Comparison of ENCODE assay signal across 16 mouse cellular contexts in the genomic region with DNA sequence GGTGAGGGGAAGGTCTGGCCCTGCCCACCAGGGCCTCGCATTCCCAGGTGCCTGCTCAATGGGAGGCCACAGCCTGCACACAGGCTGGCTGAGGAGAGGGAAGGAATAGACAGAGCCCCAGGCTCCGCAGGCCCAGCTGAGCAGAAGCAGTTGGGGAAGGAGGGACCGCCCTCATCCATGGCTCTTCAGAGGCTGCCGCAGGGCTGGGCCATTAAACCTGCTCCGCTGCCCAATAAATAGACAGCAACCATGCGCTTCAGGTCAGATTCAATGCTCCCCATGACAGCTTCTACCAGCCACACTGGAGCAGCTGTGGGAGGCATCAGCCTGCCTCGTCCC. TPM values are rescaled to one million over a fixed set of nuclear protein-coding genes. Genes with fewer than 3 reads are reported as not detected.
A peak's percentile ranks its signal among the peaks of the same experiment; 100 is the strongest.
DNase-seq lines count a peak whose midpoint lies in the region; ATAC-seq lines count a peak whose summit lies in the region.
"Had no signal": no experiment of that assay in that cellular context is flagged by ENCODE, and none has a peak within 500 bp of the region (broad histone marks: within the 10 kb centered on the region; RNA-seq: fewer than 3 reads in every experiment).

No protein-coding gene starts in this region.

- DNase-seq in neural tube, embryonic 11.5 days (ENCODE audit: low spot score) = peak; percentile 61
- no peak for DNase-seq in neural tube, embryonic 10.5 days (ENCODE audit: extremely low spot score, low spot score)
- DNase-seq in limb, embryonic 11.5 days (ENCODE audit: low spot score) = peak; percentile 61
- DNase-seq in frontal cortex, postnatal 25 days (ENCODE audit: low spot score in 2 of 2) = no peak
- DNase-seq in heart, adult 9 months (ENCODE audit: low spot score in 2 of 2) = no peak
- DNase-seq in urinary bladder, adult 2 months (ENCODE audit: low spot score) = no peak
- DNase-seq: cerebellum, adult 9-10 months; gastrocnemius, postnatal 10 days; heart, postnatal 10 days; lung, postnatal 4 days; thymus, postnatal 25 days had no signal

- WGBS in heart, embryonic 14.5 days = 51% methylated on average over 7 of the region's 7 CpGs
- 30% methylated on average over 7 of the region's 7 CpGs for WGBS in heart, embryonic 11.5 days (ENCODE audit: insufficient replicate concordance)
- 7% methylated on average over 7 of the region's 7 CpGs for WGBS in neural tube, embryonic 11.5 days
- 12% methylated on average over 6 of the region's 7 CpGs for WGBS in limb, embryonic 11.5 days

- no peaks in the 10 kb centered on the region for H3K36me3 ChIP-seq in heart, embryonic 14.5 days (ENCODE audit: control insufficient read depth, insufficient read depth, low read length)
- H3K36me3 ChIP-seq in heart, embryonic 11.5 days (ENCODE audit: control insufficient read depth, insufficient read depth, low read length) = no peaks in the 10 kb centered on the region
- no peaks in the 10 kb centered on the region for H3K36me3 ChIP-seq in neural tube, embryonic 11.5 days (ENCODE audit: control insufficient read depth, insufficient read depth, low read length)
- no peaks in the 10 kb centered on the region for H3K36me3 ChIP-seq in limb, embryonic 11.5 days (ENCODE audit: control insufficient read depth, insufficient read depth, low read length)

- no peak overlapping the region for H3K4me2 ChIP-seq in heart, embryonic 14.5 days (ENCODE audit: low read length)
- no peak overlapping the region for H3K4me2 ChIP-seq in heart, embryonic 11.5 days
- H3K4me2 ChIP-seq in neural tube, embryonic 11.5 days (ENCODE audit: low read depth) = no peak overlapping the region
- no peak overlapping the region for H3K4me2 ChIP-seq in limb, embryonic 11.5 days (ENCODE audit: low read depth, severe bottlenecking)

- peak overlapping the region; percentile 8; the same call in 1 of the 2 replicates for H3K9ac ChIP-seq in heart, embryonic 14.5 days (ENCODE audit: low read length)
- no peak overlapping the region; the same call in 1 of the 2 replicates for H3K9ac ChIP-seq in heart, embryonic 11.5 days (ENCODE audit: low read depth, low read length)
- no peak overlapping the region for H3K9ac ChIP-seq in neural tube, embryonic 11.5 days (ENCODE audit: low read length)
- H3K9ac ChIP-seq in limb, embryonic 11.5 days (ENCODE audit: low read length) = no peak overlapping the region

- no peaks in the 10 kb centered on the region for H3K9me3 ChIP-seq in heart, embryonic 14.5 days (ENCODE audit: control insufficient read depth, low read length)
- H3K9me3 ChIP-seq in heart, embryonic 11.5 days (replicated peaks; ENCODE audit: control insufficient read depth, low read length) = no peaks in the 10 kb centered on the region
- H3K9me3 ChIP-seq in neural tube, embryonic 11.5 days (ENCODE audit: control insufficient read depth, low read length) = no peaks in the 10 kb centered on the region
- no peaks in the 10 kb centered on the region for H3K9me3 ChIP-seq in limb, embryonic 11.5 days (ENCODE audit: control insufficient read depth, low read length)

- H3K27me3 ChIP-seq in heart, embryonic 14.5 days (ENCODE audit: control insufficient read depth, insufficient read depth, low read length) = peaks cover 5% of the 10 kb centered on the region; the same call in 1 of the 2 replicates
- peaks cover 10% of the 10 kb centered on the region for H3K27me3 ChIP-seq in heart, embryonic 11.5 days (ENCODE audit: control insufficient read depth, insufficient read depth, low read length)
- H3K27me3 ChIP-seq in neural tube, embryonic 11.5 days (ENCODE audit: control insufficient read depth, insufficient read depth, low read length) = peaks cover 15% of the 10 kb centered on the region; the same call in 1 of the 2 replicates
- no peaks in the 10 kb centered on the region for H3K27me3 ChIP-seq in limb, embryonic 11.5 days (ENCODE audit: control insufficient read depth, insufficient read depth, low read length)
- H3K27me3 ChIP-seq: Patski had no signal

- no peak for ATAC-seq in heart, embryonic 14.5 days (ENCODE audit: insufficient number of reproducible peaks, insufficient read depth, low FRiP score, low read depth)
- ATAC-seq in heart, embryonic 11.5 days (replicated peaks; ENCODE audit: insufficient number of reproducible peaks, low FRiP score, low TSS enrichment) = no peak
- peak; percentile 46; the same call in 1 of the 2 replicates for ATAC-seq in neural tube, embryonic 11.5 days (ENCODE audit: insufficient read depth, low FRiP score, low TSS enrichment)
- peak; percentile 22; the same call in 1 of the 2 replicates for ATAC-seq in limb, embryonic 11.5 days (ENCODE audit: insufficient number of reproducible peaks, low FRiP score, low TSS enrichment, low read depth)
- ATAC-seq: Patski had no signal

- peaks cover 24 to 29% of the 10 kb centered on the region in 2 experiments for H3K4me1 ChIP-seq in heart, embryonic 14.5 days (ENCODE audit: control insufficient read depth in 2 of 2, insufficient read depth in 2 of 2, low read length in 2 of 2)
- peaks cover 25% of the 10 kb centered on the region for H3K4me1 ChIP-seq in heart, embryonic 11.5 days (ENCODE audit: control insufficient read depth, insufficient read depth, low read length)
- H3K4me1 ChIP-seq in neural tube, embryonic 11.5 days (ENCODE audit: control insufficient read depth, insufficient read depth, low read length) = peaks cover 20% of the 10 kb centered on the region
- peaks cover 54% of the 10 kb centered on the region for H3K4me1 ChIP-seq in limb, embryonic 11.5 days (ENCODE audit: control insufficient read depth, insufficient read depth, low read length)

- no peak overlapping the region for H3K27ac ChIP-seq in heart, embryonic 14.5 days (replicated peaks in 1 of 2; ENCODE audit: control insufficient read depth in 1 of 2, insufficient read depth in 1 of 2, low read depth in 2 of 2, low read length in 2 of 2)
- H3K27ac ChIP-seq in heart, embryonic 11.5 days (ENCODE audit: low read depth, low read length) = no peak overlapping the region
- H3K27ac ChIP-seq in neural tube, embryonic 11.5 days (ENCODE audit: low read depth, low read length) = no peak overlapping the region
- peak overlapping the region; percentile 56 for H3K27ac ChIP-seq in limb, embryonic 11.5 days (replicated peaks; ENCODE audit: low read depth, low read length)

- H3K4me3 ChIP-seq in heart, embryonic 14.5 days (ENCODE audit: control insufficient read depth in 1 of 2, insufficient read depth in 1 of 2, low read depth in 1 of 2, low read length in 2 of 2) = no peak overlapping the region
- H3K4me3 ChIP-seq in heart, embryonic 11.5 days (ENCODE audit: low read depth, low read length) = no peak overlapping the region
- no peak overlapping the region for H3K4me3 ChIP-seq in neural tube, embryonic 11.5 days (ENCODE audit: low read depth, low read length)
- H3K4me3 ChIP-seq in limb, embryonic 11.5 days (ENCODE audit: low read depth, low read length) = no peak overlapping the region

RNA-seq across cellular contexts. Expression of gene Lmx1b, which starts 45.3 kb away (rescaled TPM):
- polyA plus RNA-seq in heart, embryonic 14.5 days (2014; fragmentation: Nextera tagmentation; extraction: Ambion mirVana) = 0.07 TPM in 1 of 2 replicates, not detected in the other
- polyA plus RNA-seq in heart, embryonic 11.5 days (2014; fragmentation: Nextera tagmentation; extraction: Ambion mirVana) = 0.03 TPM in 1 of 2 replicates, not detected in the other
- polyA plus RNA-seq in neural tube, embryonic 11.5 days (2014; fragmentation: Nextera tagmentation; extraction: Ambion mirVana) = 1.6 and 1.7 TPM in 2 replicates
- 10.2 and 10.6 TPM in 2 replicates for polyA plus RNA-seq in limb, embryonic 11.5 days (2014; fragmentation: Nextera tagmentation; extraction: Ambion mirVana)
- polyA plus RNA-seq in urinary bladder, adult 2 months (2012; rRNA removed) = 0.12 and 0.38 TPM in 2 replicates
- polyA plus RNA-seq: C2C12; spleen, adult 2 months had no signal

Comparison
In these comparisons a context has a peak if more than half of its experiments do, and no peak if none do; other contexts are left out.
1. DNase-seq: peak in neural tube, embryonic 11.5 days (single experiment) and limb, embryonic 11.5 days (single experiment); none in neural tube, embryonic 10.5 days (single experiment), frontal cortex, postnatal 25 days (0 of 2), heart, adult 9 months (0 of 2) and urinary bladder, adult 2 months (single experiment).
2. ATAC-seq: peak in neural tube, embryonic 11.5 days (single experiment) and limb, embryonic 11.5 days (single experiment); none in heart, embryonic 14.5 days (single experiment) and heart, embryonic 11.5 days (single experiment).